Mouse (Mus musculus): Measurements from ENCODE around the gene Grap2.

Gene Grap2

GRCm38 (mm10) chr15:80572291-80572690, at the start of gene Grap2:
Gene Grap2, plus strand, starts transcription at chr15:80572594.
- DNase-seq (ENCODE audit: low read depth, low spot score): no peak

DNA sequence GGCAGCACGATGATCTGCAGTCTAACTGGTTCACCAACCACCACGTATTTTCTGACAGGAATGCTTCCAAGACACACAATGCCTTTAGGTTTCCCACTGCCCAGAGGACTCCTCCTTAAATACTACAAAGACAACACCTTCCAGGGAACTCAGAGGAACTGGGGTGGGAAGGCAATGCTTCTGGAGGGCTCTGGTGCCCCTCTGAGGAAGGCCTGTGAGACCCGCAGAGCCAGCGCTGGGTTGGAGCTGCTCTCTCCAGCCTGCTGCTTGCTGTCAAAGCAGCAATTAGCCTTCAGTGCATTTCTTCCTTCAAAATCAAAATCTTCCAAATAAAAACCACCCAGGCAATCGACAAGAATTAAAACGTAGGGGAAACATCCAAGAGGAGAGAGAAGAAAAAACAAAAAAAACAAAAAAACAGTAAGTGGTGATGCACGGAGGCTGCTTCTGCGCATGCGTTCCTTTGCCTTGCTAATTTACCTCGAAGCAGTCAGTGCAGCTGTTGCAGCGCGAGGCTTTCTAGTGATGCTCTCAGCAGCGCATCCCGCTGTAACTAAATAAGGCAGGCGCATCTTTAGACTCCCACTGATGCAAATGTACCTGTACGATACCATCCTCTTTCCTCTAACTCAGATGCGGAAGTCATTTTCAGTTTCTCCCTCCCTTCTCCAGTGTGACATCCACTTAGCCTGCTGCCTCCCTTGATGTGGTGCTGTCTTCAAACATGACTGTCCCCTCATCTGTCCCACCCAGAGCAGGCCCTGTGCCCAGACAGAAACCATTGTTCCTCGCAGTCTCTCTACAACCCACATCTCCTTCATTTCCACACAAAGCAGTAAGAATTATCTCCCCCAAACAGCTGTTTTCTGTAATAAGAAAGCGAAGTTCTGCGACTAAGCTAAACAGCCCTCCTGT, 42.2 kb upstream of the Grap2 start:
- no peak for DNase-seq (ENCODE audit: low read depth, low spot score)

DNA sequence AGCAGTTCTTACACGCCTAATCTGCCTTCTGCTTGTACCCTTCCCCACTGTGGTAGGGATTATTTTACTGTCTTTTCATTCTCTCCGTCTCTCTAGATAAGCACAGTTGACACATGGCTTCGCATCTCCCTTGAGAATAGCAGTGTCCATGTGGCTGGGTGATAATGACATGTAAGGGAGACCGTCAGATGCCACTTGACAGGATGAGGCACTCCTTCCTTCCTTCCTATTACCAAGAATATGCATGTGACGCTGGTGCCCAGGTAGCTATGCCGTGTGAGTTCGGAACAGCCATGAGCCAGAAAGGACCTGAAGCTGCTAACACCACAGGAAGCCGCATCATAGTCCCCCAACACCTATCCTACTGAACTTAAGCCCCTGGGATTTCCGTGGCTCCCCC, 41.4 kb upstream of the Grap2 start:
- no peak for DNase-seq (ENCODE audit: low read depth, low spot score)

- no peak for DNase-seq (ENCODE audit: low read depth, low spot score)
Measured at GRCm38 (mm10) chr15:80532281-80533072, 39.9 kb upstream of the Grap2 start.

- no peak for DNase-seq (ENCODE audit: low read depth, low spot score)
Measured at GRCm38 (mm10) chr15:80533274-80533673, 39.1 kb upstream of the Grap2 start.

GRCm38 (mm10) chr15:80536051-80536450, 36.3 kb upstream of the Grap2 start:
- no peak for DNase-seq (ENCODE audit: low read depth, low spot score)

GRCm38 (mm10) chr15:80538075-80538474, 34.3 kb upstream of the Grap2 start:
- no peak for DNase-seq (ENCODE audit: low read depth, low spot score)

- no peak for DNase-seq (ENCODE audit: low read depth, low spot score)
Measured at GRCm38 (mm10) chr15:80538671-80539340, 33.6 kb upstream of the Grap2 start.

DNA sequence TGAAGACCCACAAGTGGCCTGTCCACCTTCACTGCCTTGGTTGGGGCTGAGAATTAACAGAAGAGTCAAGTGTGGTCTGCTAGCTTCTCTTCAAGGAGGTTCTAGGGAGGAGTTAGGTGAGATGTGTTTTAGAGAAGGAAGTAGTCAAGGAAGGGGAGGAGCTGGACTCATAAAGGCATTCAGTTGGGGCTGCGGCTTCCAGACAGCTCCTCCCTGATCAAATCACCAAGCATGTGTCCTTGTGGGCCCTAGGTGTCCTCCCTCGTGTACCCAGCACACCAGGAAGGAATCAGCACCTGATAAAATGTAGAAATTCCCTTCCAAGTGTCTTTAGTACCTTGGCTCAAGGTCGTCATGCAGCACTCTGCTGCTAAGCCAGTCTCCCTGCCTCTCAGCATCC, 28.3 kb upstream of the Grap2 start:
- no peak for DNase-seq (ENCODE audit: low read depth, low spot score)

DNA sequence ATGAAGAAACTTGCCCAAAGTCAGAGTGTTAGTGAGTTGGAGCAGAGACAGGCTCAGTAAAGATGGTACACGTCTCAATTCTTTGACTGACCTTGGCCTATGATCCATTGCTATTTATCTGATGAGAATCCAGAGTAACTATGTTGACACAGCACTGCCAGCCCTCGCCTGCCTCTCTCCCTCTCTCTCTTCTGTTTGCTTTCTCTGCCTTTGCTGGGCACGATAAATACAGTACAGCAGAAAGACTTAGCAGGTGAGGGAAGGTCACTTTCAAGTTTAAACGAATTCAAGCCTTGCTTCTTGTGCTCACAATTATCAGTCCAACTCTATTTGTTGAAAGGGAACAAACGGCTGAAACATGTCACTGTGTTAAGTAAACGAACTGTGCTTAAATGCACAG, 27.0 kb upstream of the Grap2 start:
- DNase-seq (ENCODE audit: low read depth, low spot score): no peak

GRCm38 (mm10) chr15:80554860-80555822, 17.3 kb upstream of the Grap2 start:
- DNase-seq (ENCODE audit: low read depth, low spot score): no peak

- DNase-seq (ENCODE audit: low read depth, low spot score): no peak
Measured at GRCm38 (mm10) chr15:80556021-80556420, 16.4 kb upstream of the Grap2 start.

DNA sequence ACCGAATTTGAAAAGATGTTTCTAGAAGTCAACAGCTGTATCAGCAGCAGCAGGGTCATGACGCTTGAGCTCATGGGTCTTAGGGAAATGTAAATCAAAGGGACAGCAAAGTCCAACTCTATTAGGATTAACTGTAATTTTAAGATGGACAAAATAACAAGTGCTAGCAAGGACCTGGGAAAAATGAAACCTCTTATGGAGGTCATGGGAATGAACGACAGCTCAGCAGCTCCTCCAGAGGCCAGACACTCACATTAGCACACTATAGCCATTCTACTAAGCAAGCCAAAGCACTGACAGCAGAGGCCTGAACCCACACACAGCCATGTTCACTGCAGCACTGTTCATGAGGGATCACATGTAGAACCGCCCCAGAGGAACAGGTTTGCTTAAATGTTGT, 14.6 kb upstream of the Grap2 start:
- DNase-seq (ENCODE audit: low read depth, low spot score): no peak

DNA sequence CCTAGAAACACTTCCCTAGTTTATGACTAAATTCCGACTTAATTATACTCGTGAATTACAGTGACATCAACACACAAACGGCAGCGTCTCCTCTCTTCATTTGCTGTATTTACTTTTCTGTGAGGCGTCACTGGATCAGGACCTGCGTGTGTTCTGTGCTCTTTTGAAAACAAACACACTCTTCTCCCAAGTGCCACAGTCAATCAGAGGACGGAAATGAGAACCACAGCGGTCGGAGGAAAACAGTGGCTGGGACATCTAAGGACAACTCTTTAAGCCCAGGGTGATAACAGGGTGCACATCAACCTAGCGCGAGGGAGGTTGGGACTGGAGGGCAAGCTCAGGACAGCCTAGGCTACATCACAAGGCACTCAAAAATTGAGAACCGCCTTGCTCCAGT, 12.9 kb upstream of the Grap2 start:
- no peak for DNase-seq (ENCODE audit: low read depth, low spot score)

GRCm38 (mm10) chr15:80559978-80560377, 12.4 kb upstream of the Grap2 start:
- DNase-seq (ENCODE audit: low read depth, low spot score): no peak

DNA sequence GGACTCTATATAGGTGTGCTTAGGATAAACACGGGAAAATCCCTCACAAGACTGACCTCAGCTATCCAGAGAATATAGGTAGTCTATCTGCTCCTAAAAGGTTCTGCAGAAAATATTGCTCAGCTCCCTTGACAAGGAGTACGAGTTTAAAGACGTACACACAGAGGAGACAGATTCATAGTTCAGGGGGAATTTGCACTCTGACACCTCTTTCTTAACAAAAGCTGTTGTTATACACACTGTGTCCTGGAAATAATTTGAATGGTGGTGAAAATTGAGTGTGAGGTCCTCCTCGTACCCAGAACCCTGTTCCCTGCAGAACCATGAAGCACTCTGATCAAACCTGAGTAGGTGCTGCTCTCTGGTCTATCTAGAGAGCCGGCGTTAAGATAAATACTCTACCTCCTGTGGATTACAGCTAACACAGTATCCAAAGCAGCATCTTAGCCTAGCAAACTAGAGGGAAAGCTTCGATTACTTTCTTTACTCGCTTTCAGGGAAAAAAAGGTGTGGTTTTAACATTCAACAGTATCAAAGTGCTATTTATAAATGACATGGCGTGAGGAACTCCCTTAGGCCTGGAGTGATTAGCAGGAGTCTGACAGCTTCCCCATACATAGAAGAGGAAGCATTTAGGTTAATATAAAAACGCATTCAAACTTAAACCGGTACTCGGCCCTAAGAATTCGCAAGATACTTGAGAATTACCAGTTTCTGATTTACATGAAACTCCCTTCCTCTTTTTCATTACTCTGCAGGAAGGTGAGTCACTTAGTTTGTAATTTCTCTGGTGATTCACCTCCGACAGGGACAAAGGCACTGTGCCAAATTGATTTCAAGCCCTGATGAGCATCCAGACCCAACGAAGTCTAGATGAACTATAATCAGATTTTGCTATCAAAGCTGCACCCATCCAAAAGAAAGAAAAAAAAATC, 11.5 kb upstream of the Grap2 start:
- no peak for DNase-seq (ENCODE audit: low read depth, low spot score)

- no peak for DNase-seq (ENCODE audit: low read depth, low spot score)
Measured at GRCm38 (mm10) chr15:80562446-80562845, 9.9 kb upstream of the Grap2 start.

- DNase-seq (ENCODE audit: low read depth, low spot score): no peak
Measured at GRCm38 (mm10) chr15:80563634-80564208, 8.7 kb upstream of the Grap2 start.

DNA sequence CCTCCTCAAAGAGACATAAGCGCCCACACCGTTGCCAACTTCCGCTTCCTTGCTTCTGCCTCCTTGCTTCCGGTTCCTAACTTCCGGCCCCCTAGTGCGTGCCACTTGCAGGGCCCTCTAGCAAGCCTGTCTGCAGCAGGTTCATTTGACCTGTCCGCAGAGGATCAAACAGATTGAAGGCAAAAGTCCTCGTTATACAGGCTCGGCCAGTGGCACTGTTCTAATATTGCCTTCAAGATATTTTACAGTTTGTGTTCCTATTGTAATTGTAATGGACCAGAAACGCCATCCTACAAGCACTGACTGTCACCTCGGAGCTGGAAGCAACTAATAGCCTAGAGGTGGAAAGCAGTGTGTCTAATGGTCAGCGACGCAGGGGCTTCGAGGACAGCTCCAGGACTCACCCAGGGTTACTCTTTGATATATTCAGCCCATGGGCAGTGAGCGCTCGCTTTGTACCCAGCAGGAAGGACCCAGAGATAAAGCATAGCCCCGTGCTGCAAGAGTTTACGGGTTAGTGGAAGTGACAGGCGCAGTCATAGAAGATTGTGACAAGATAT, 7.2 kb upstream of the Grap2 start, which contains the start of gene Enthd1:
Gene Enthd1 (minus strand): TSS at position 51 of the 560 bp plus-strand sequence.
- DNase-seq (ENCODE audit: low read depth, low spot score): no peak
